Mouse (Mus musculus) layer of hippocampus, adult 18-20 months (tissue): ENCODE measurements around the gene Clec3b. TPM values are rescaled to one million over a fixed set of nuclear protein-coding genes. Genes with fewer than 3 reads are reported as not detected.

Experiments used
- DNase-seq, 2 experiments: peaks; one replicate each; pipeline ENCODE4 v3.0.0; 2022; ENCODE audit warnings: low spot score in 2 of 2
- long read RNA-seq: library from polyadenylated mRNA; stranded (forward); transcript quantifications from one replicate; pipeline ENCODE4 v2.0.0, GENCODE M21; 2021
- total RNA-seq, 2 experiments: library from RNA; stranded (reverse); gene quantifications; 2 replicates each; pipeline ENCODE4 v1.2.3; 2021

Gene Clec3b
- total RNA-seq = 1 to 10 TPM; 1.7 to 2.4 TPM
- long read RNA-seq = 0 reads

DNA sequence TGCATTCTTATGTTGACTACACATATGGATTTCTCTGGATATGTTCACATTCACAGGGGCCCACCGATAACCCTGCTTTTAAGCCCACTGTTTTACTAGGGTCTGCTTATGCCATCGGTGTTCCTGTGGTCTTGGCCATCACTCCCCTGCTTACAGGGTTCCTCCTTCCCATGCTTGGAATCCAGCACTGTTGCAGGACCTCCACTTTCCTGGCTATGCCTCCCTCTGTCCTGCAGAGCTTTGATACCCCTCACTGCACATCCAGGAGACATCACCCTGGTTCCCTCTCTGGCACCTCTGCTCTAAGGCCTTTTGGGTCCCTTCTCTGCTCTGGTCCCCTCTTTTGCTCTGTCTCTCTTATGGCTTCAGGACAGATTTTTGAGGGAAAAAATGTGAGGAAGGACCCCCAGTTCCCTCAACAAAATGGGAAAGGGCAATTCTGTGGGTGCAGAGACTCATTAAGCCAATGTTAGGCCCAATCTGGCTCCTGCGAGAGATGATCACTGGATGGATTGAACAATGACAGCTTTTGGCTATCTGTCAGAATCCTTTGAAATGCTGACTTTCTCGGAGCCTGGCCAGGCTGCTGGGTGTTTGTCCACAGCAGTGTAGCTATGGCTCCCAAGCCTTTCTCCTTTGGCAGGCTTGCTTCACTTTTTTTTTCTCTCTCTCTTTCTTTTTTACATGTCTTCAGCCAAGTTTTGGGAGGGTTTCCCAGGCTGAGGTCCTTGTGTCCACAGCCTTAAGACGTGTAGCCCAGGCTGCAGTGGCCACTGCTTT is at the start of gene Clec3b:
TSS of gene Clec3b (plus strand) at position 706 of the 780 bp plus-strand sequence.
- peak in 1 of 2 experiments; percentile 42 for DNase-seq

- no peak for DNase-seq
These were observed 47.3 kb upstream of the Clec3b start for GRCm38 (mm10) chr9:123103425-123103824.

DNA sequence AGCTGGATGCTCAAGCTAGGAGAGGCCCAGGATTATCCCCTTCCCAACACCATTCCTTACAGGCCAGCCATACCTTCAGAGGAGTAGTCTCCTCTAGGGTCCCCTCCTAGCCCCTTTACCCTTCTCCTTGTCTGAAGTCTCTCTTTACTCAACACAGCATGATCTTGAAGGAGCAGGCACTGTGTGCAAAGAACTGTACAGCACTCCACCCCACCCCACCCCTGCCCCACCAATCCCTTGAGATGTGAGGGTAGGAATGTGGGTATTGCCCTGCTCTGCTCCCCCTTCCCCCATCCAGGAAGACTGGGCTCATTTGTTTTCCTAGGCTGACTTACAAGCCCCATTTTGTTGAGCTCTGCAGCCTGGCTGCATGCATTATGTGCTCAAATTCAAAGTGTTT is 46.4 kb upstream of the Clec3b start:
- no peak for DNase-seq

- no peak for DNase-seq
These were observed 43.6 kb upstream of the Clec3b start for GRCm38 (mm10) chr9:123107186-123107585.

- DNase-seq = no peak
These were observed 41.6 kb upstream of the Clec3b start for GRCm38 (mm10) chr9:123109188-123109587.

DNA sequence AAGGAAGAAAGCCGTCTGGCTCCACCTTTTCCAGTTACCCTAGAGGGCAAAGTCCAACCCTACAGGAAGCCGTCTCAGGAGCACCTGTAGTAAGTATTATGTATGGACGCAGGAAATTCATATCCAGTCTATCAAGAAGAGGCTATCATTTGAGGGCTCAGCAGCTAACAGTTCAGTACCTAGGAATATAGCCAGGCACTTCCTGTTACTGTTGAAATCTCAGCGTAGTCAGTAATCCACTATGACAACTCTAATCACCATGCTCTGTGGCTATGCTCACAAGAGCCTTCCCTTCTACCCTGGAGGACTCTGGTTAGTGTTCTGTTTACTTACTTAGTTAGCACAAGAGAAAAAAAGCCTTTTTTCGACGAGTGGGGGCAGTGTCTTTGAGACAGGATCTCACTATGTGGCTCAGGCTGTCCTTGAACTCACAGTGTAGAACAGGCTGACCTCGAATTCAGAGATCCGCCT is 39.0 kb upstream of the Clec3b start:
- DNase-seq = no peak

DNA sequence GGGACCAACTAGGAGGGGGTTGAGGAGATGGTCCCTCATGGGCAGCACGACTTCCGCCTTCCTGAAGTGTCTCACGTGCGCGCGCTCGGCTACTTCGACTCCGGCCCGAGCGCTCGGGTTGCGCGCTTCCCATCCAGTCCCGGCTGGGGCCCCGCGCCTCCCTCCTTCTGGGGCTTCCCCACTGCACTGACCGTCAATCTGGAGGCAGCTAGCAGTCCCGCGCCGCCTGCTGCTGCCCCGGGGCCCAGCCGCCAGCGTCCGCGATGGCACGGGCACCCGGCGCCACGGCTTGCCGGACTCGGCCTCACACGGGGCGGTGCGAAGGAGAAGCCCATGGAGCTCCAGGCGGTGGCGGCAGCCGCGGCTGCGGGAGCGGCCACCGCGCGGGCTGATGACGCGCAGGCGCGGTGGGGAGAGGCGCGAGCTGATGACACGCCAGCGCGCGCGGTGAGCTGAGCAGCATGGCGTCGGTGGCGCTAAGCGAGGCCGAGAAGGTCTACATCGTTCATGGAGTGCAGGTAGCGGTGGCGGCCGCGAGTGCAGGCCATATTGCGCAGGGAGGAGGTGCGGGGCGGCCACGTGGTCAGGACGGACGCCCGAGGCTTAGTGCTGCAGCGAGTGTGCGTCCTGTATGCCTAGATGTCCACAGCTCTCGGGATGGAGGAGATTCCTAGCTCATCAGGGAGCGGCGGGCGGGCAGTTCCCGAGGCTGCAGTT is 37.8 kb upstream of the Clec3b start, which contains the start of the genes Zdhhc3 and Exosc7:
TSS of gene Zdhhc3 (minus strand) at position 401 of the 717 bp plus-strand sequence.
TSS of gene Exosc7 (plus strand) at position 411 of the 717 bp plus-strand sequence.
- peak; percentile 80 to 92 for DNase-seq

DNA sequence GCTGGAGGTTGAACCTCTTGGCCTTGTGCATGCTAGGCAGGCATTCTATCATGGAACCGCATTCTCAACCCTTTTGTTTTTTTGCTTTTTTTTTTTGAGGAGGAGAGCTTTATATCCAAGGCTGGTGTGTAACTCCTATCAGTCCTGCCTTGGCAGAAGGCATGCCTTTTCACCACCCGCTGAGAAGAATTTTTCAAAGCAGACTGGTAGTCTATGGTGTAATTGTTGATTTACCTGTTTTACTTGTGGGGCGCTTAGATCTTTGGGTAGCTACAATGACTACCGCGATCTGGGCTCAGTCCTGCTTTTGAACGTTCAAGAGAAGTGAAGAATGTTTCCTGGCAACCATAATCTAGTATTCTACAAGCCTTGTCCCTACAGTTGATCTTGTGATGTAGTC is 36.8 kb upstream of the Clec3b start:
- no peak for DNase-seq

- no peak for DNase-seq
These were observed 35.2 kb upstream of the Clec3b start for GRCm38 (mm10) chr9:123115566-123115965.

DNA sequence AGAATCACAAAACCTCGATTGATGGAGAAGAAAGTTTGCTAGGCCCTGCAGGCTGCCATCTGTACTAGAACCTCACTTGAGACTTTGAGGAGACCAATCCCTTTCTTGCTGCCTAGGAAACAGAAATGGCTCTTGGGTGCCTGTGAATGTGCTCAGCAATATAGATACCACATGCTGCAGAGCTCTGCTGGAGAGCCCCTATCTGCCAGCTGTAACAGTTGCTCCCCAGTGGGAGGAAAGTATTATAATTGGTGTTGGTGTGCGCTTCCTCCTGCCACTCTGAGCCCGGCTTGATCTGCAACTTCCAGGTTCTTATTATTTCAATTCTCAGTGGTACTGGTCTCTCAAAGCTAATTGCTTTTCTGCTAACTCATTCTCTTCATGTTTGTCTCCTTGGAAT is 27.7 kb upstream of the Clec3b start:
- DNase-seq = peak; percentile 13 to 26

GRCm38 (mm10) chr9:123123571-123124412 is 27.0 kb upstream of the Clec3b start:
- peak in 1 of 2 experiments; percentile 28 for DNase-seq

GRCm38 (mm10) chr9:123124413-123124981 is 26.2 kb upstream of the Clec3b start:
- no peak for DNase-seq

- DNase-seq = no peak
These were observed 23.1 kb upstream of the Clec3b start for GRCm38 (mm10) chr9:123127663-123128062.

DNA sequence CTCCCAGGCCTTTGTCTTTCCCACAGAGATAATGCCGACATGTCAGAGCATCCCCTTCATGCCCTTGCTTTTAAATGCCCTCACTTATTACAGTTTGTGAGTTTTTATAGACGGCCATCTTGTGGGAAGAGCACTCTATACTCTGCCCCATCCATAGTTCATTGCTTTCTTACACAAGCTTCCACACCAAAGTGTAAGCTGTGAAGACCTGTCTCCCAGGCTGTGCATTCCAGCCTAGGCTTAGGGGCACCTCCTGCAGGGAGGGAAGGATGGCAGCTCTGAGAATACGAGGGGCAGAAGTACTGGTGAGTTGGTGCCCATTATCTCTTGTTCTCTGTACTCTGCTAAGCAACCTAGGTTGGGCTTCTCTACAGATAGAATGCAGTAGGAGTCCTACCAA is 17.8 kb upstream of the Clec3b start:
- DNase-seq = no peak

DNA sequence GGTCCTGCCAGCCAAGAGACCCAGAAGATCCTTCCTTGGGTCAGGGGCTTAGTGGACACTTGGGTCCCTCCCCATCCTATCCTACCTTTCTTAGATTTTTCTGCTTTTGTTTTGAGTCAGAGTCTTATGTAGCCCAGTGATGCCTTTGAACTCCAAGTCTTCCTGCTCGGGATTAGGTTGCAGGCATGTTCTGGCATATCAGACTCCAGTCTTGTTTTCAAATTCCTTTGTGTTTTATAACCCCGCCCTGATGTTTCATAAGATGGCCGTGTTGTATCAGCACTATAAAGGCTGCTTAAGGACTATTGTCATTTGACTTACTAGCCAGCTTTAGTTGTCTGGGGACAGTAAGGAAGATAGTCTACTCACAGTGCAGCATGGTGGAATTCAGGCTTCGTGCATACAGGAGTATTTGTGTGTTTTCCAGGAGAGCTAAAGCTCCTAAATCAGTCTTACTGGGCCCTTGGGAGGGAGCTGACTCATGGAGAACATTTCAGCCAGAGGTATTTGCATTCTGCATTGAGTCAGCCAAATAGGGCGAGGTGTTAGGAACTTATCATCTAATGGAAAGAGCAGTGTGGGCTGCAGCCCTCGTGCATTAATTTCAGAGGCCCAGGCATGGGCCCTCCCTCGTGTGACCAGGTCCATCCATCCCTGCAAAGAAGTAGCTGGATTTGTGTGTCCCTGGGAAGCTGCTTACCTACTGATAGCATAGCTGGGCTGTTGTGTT is 13.6 kb upstream of the Clec3b start:
- no peak for DNase-seq

DNA sequence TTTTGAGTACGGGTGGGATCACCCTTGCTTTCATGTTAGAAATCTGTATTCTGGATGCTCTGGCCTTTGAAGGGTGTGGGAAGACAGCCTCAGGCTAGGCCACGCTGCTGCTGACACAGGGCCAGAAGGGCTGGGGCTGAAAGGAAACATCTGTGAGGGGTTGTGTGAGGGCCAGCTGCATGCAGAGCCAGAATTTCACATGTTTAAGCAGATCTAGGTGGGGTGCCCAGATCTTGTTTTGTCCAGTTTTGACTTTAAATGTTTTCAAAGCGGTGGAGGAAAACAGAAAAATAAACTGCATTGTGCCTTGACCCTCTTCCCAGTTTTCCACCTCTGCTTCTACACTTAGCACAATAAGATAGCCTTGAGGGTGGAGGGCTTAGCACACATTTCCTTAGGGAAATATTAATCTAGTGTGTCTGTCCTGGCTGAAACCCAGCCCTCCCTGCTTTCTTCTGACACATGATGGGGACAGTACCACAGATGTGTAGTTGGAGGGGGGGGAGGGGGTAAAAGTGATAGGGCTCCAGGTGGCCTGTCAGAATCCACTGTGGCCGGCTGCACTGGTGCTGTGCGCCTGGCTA is 11.8 kb upstream of the Clec3b start:
- DNase-seq = no peak

- DNase-seq = no peak
These were observed 10.7 kb upstream of the Clec3b start for GRCm38 (mm10) chr9:123139887-123140614.

GRCm38 (mm10) chr9:123148430-123148829 is 2.3 kb upstream of the Clec3b start:
- DNase-seq = no peak

DNA sequence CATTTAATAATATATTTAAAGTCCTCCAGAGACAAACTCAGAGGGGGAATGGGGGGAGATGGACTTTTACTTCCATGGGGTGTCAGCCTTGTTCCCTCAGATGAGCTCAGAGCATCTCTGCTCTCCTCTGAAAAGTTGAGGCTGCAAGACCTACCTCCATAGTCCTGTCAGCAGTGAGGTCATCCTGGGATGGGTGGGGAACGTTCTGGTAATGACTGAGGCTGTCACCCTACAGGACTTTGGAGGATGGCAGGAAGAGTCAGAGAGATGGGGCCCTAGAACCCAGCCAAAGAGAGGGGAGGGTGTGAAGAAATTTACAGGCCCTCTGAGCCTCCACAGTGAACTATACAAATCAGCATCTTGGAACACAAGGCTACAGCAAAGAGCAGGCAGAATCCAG is 815 bp downstream of the Clec3b start:
- DNase-seq = no peak
